Mouse (Mus musculus) heart, adult 2 months (tissue): ENCODE data around the gene Sdf2. TPM values are rescaled to one million over a fixed set of nuclear protein-coding genes. Genes with fewer than 3 reads are reported as not detected.
A peak's percentile ranks its signal among the peaks of the same experiment; 100 is the strongest.

Experiments used
- DNase-seq, 2 experiments: peaks; one replicate each; pipeline ENCODE4 v3.0.0; 2021
- H3K27ac ChIP-seq: fragments of 200-600 bp; 2 replicates; pipeline ENCODE4 v1.8.1; 2022
- H3K27me3 ChIP-seq: fragments of 200-500 bp; 2 replicates; pipeline ENCODE4 v1.6.1; 2012; ENCODE audit warnings: mild to moderate bottlenecking, low read length, inconsistent platforms, mixed read lengths; ENCODE audit not compliant: control insufficient read depth, insufficient read depth
- H3K36me3 ChIP-seq: fragments of 200-500 bp; 2 replicates; pipeline ENCODE4 v1.6.1; 2012; ENCODE audit warnings: low read length, inconsistent platforms; ENCODE audit not compliant: control insufficient read depth, insufficient read depth
- H3K4me1 ChIP-seq: fragments of 200-500 bp; 2 replicates; pipeline ENCODE4 v1.6.1; 2011; ENCODE audit warnings: low read length; ENCODE audit not compliant: control insufficient read depth, insufficient read depth
- H3K4me3 ChIP-seq: fragments of 200-600 bp; 2 replicates; pipeline ENCODE4 v1.8.1; 2022
- H3K79me2 ChIP-seq: fragments of 200-500 bp; replicated peaks from 2 replicates; pipeline ENCODE4 v1.6.1; 2012; ENCODE audit warnings: mild to moderate bottlenecking, inconsistent platforms, low read length, moderate library complexity, mixed read lengths; ENCODE audit not compliant: control insufficient read depth, insufficient read depth
- H3K9ac ChIP-seq: fragments of 200-500 bp; 2 replicates; pipeline ENCODE4 v1.6.1; 2012; ENCODE audit warnings: low read depth, mild to moderate bottlenecking, control low read depth, inconsistent platforms, low read length, mixed read lengths
- CTCF ChIP-seq: fragments of 200-600 bp; IDR thresholded peaks from 2 replicates; pipeline ENCODE4 v1.8.1; 2022; ENCODE audit warnings: antibody characterized with exemption, mild to moderate bottlenecking, moderate library complexity
- EP300 ChIP-seq: fragments of 200-500 bp; IDR thresholded peaks from 2 replicates; pipeline ENCODE4 v1.6.1; 2011; ENCODE audit warnings: low read depth, low read length, control low read depth; ENCODE audit not compliant: insufficient read depth
- POLR2A ChIP-seq: fragments of 200-500 bp; IDR thresholded peaks from 2 replicates; pipeline ENCODE4 v1.6.1; 2011; ENCODE audit warnings: mild to moderate bottlenecking, low read depth, low read length, control low read depth; ENCODE audit not compliant: insufficient read depth
- WGBS: fragments of 180-500 bp; shearing (Covaris S2); methylation state at CpG from one replicate; pipeline ENCODE4 v1.1.7; 2018; 5-methylcytosine and 5-hydroxymethylcytosine counted together
- intact Hi-C: fragments of 180-260 bp; cut with DNase I; formaldehyde crosslinking; loops from one replicate; pipeline ENCODE4 v1.15.1; 2025
- polyA plus RNA-seq: library from polyadenylated mRNA; depleted of rRNA; stranded (reverse); fragments of >200 nt; gene quantifications from 2 replicates; pipeline ENCODE4 v1.2.3, GENCODE M21; 2012; rRNA removed
- total RNA-seq, 2 experiments: library from RNA; stranded (reverse); gene quantifications; 2 replicates each; pipeline ENCODE4 v1.2.3; 2021

Gene Sdf2
- total and polyA plus RNA-seq, 3 experiments: 46.5 to 71.9 (median 52.5) TPM

DNA sequence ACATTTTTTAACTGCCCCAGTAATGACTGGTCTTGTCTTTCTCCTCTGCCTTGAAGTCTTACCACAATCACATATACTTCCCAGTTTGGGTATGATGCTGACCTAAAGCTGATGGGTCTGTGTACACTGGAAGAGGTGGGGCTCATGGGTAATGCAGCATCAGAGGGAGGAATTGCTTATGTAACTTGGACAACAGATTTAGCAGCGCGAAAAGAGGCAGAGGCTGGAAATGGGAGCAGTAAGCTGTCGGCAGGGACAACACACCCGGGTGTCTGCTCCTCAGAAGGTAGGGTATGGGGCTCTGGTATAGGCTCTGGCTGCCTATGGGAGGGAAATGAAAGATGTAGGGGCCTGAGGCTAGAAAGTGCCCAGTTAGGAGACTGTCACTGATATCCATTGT, 45.1 kb downstream of the Sdf2 start, which contains the start of gene BC030499:
Gene BC030499 (plus strand): TSS at position 188 of the 400 bp plus-strand sequence.
- no peak within 1 kb of the TSS for H3K27ac ChIP-seq
- no peak within 1 kb of the TSS for H3K4me3 ChIP-seq
- H3K36me3 ChIP-seq: peaks cover 7% of the 10 kb centered on the region
- H3K27me3 ChIP-seq: no peaks in the 10 kb centered on the region
- no peaks in the 10 kb centered on the region for H3K4me1 ChIP-seq
- H3K9ac ChIP-seq: no peak within 1 kb of the TSS
- intact Hi-C loops: no loop called here
- 83% methylated on average over 4 of the region's 4 CpGs for WGBS
- H3K79me2 ChIP-seq: no peaks in the 10 kb centered on the region
- DNase-seq: no peak
- TF ChIP-seq CTCF (no peak), EP300 (no peak), POLR2A (no peak)

DNA sequence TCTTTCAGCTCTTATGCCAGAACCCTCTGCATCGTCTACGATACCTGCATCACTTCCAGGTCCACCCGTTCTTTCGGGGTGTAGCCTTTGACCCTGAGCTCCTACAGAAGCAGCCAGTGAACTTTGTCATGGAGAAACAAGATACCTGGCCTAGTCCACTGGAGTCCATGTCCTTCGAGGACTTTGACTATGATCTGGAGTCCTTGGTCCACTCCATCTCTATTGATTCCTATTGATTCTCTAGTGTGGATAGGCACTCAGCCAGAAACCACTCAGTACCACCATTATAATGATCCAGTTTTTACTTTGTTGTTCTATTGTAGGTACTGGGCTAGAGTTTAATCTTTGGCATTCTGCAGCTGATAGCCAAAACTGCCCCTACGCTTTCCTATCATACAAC, 49.0 kb downstream of the Sdf2 start:
- WGBS: 92% methylated on average over 6 of the region's 6 CpGs

DNA sequence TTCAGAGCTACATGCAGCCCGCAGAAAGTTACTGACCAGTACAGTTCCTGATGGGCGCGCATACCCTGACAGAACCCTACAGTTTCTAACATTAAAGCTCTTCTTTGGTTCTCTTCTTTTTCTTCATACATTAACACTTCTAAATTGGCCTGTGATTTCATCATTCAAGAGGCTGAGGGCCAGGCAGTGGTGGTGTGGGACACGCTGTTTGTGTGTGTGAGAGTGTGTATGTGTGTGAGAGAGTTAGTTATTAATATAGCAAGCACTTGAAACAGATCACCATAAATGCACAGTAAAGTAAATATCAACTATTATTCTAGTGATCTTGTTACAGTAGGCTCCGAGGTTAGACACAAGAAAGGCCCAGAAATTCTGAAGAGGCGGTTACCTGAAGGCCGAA, 55.4 kb downstream of the Sdf2 start:
- Histone ChIP-seq H3K4me3 (peak overlapping the region; percentile 73), H3K27me3 (no peaks in the 10 kb centered on the region), H3K27ac (no peak overlapping the region; the same call in 1 of the 2 replicates), H3K9ac (peak overlapping the region; percentile 66), H3K36me3 (no peaks in the 10 kb centered on the region), H3K79me2 (no peaks in the 10 kb centered on the region), H3K4me1 (no peaks in the 10 kb centered on the region)
- no peak for TF ChIP-seq EP300
- TF ChIP-seq CTCF: no peak
- intact Hi-C loops: loop anchor here (5.0 kb wide), 1 partner anchor 46 kb away; no protein-coding TSS in a partner anchor
- DNase-seq: no peak
- WGBS: 67% methylated on average over 7 of the region's 7 CpGs

More for the DNA sequence above, 49.0 kb downstream of the Sdf2 start:
- Histone ChIP-seq H3K4me3 (no peak overlapping the region), H3K79me2 (no peaks in the 10 kb centered on the region), H3K9ac (no peak overlapping the region), H3K27me3 (no peaks in the 10 kb centered on the region), H3K36me3 (no peaks in the 10 kb centered on the region), H3K4me1 (no peaks in the 10 kb centered on the region), H3K27ac (no peak overlapping the region)
- no peak for DNase-seq
- intact Hi-C loops: no loop called here
- TF ChIP-seq CTCF (no peak), POLR2A (no peak), EP300 (no peak)

DNA sequence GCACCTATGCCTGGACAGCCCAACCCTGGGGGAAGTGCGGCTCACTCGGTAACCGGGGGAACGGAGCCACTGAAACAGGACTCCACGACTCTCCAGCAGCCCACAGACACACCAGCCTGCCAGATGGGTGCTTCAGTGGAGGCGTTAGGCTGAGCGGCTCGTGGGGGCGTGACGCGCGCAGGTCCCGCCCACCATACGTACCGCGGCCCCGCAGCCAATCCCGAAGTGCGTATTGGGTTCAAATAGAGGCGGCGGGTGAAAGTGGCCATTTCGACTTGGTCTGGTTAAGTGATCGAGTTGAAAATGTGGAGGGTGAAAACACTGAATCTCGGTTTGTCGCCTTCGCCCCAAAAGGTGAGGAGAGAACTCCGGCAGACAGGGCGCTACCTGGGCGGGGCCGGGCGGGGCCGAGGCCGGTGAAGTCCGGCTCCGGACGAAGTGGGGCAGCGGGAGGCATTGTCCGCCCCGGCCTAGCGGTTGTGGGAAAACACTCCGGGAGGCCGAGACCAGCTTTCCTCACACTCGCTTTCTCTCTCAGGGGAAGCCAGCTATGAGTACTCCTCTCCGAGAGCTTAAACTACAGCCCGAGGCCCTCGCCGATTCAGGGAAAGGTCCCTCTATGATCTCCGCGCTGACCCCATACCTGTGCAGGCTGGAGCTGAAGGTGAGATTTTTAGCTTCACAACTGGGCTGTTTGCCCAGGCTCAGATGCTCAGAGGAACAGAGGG, 56.0 kb downstream of the Sdf2 start, which contains the start of gene Spag5:
Gene Spag5 (plus strand): TSS at position 173 of the 728 bp plus-strand sequence.
- no peaks in the 10 kb centered on the region for H3K4me1 ChIP-seq
- H3K36me3 ChIP-seq: no peaks in the 10 kb centered on the region
- no peak within 1 kb of the TSS; the same call in 1 of the 2 replicates for H3K27ac ChIP-seq
- H3K79me2 ChIP-seq: no peaks in the 10 kb centered on the region
- peak; percentile 91 to 92 for DNase-seq
- TF ChIP-seq EP300 (no peak), CTCF (no peak), POLR2A (no peak)
- intact Hi-C loops: loop anchor here (5.0 kb wide), 1 partner anchor 46 kb away; no protein-coding TSS in a partner anchor
- no peaks in the 10 kb centered on the region for H3K27me3 ChIP-seq
- under 1% methylated on average over 49 of the region's 49 CpGs for WGBS
- peak within 1 kb of the TSS; percentile 73 for H3K4me3 ChIP-seq
- H3K9ac ChIP-seq: peak within 1 kb of the TSS; percentile 66

Other genes starting within 250 kb of the Sdf2 start
- 1 to 10 TPM; 4.0 to 4.8 TPM for gene Dhrs13, start 213.5 kb upstream of the Sdf2 start, total RNA-seq
- 3.5 and 4.7 TPM in 2 replicates for gene Dhrs13, start 213.5 kb upstream of the Sdf2 start, polyA plus RNA-seq
- gene Flot2, start 207.8 kb upstream of the Sdf2 start, total RNA-seq: 10 to 100 TPM; 51.7 to 59.9 TPM
- 118 and 172 TPM in 2 replicates for gene Flot2, start 207.8 kb upstream of the Sdf2 start, polyA plus RNA-seq
- 10 to 100 TPM; 25.0 to 28.2 TPM for gene Eral1, start 165.4 kb upstream of the Sdf2 start, total RNA-seq
- 34.9 and 42.4 TPM in 2 replicates for gene Eral1, start 165.4 kb upstream of the Sdf2 start, polyA plus RNA-seq
- gene Fam222b, start 151.1 kb upstream of the Sdf2 start, total RNA-seq: 10 to 100 TPM; 10.4 to 11.4 TPM
- gene Fam222b, start 151.1 kb upstream of the Sdf2 start, polyA plus RNA-seq: 11.9 and 12.6 TPM in 2 replicates
- gene Traf4, start 80.2 kb upstream of the Sdf2 start, total RNA-seq: 1 to 10 TPM; 3.7 to 6.0 TPM
- 11.2 and 13.4 TPM in 2 replicates for gene Traf4, start 80.2 kb upstream of the Sdf2 start, polyA plus RNA-seq
- 1 to 10 TPM; 1.6 to 2.5 TPM for gene Nek8, start 69.1 kb upstream of the Sdf2 start, total RNA-seq
- 7.0 and 7.6 TPM in 2 replicates for gene Nek8, start 69.1 kb upstream of the Sdf2 start, polyA plus RNA-seq
- gene Tlcd1, start 69.0 kb upstream of the Sdf2 start, total RNA-seq: 1 to 10 TPM; 5.4 to 5.7 TPM
- 15.7 and 17.3 TPM in 2 replicates for gene Tlcd1, start 69.0 kb upstream of the Sdf2 start, polyA plus RNA-seq
- 100 to 1,000 TPM; 801 to 911 TPM for gene Rpl23a, start 62.2 kb upstream of the Sdf2 start, total RNA-seq
- gene Rpl23a, start 62.2 kb upstream of the Sdf2 start, polyA plus RNA-seq: 155 and 253 TPM in 2 replicates
- 1 to 10 TPM; 8.2 to 9.8 TPM for gene Rab34, start 57.3 kb upstream of the Sdf2 start, total RNA-seq
- 17.2 and 17.5 TPM in 2 replicates for gene Rab34, start 57.3 kb upstream of the Sdf2 start, polyA plus RNA-seq
- under 1 TPM; 0.70 to 0.75 TPM for gene Proca1, start 52.4 kb upstream of the Sdf2 start, total RNA-seq
- gene Proca1, start 52.4 kb upstream of the Sdf2 start, polyA plus RNA-seq: 0.26 and 0.80 TPM in 2 replicates
- gene Supt6, start 241 bp downstream of the Sdf2 start, total RNA-seq: 10 to 100 TPM; 29.5 to 32.1 TPM
- gene Supt6, start 241 bp downstream of the Sdf2 start, polyA plus RNA-seq: 12.2 and 13.1 TPM in 2 replicates
- 100 to 1,000 TPM; 173 to 209 TPM for gene 2610507B11Rik, start 16.0 kb downstream of the Sdf2 start, total RNA-seq
- gene 2610507B11Rik, start 16.0 kb downstream of the Sdf2 start, polyA plus RNA-seq: 74.7 and 141 TPM in 2 replicates
- gene BC030499, start 45.1 kb downstream of the Sdf2 start, total RNA-seq: under 1 TPM; 0.65 to 0.75 TPM
- gene BC030499, start 45.1 kb downstream of the Sdf2 start, polyA plus RNA-seq: 0.37 and 0.88 TPM in 2 replicates
- under 1 TPM; 0.27 to 0.42 TPM for gene Spag5, start 55.8 kb downstream of the Sdf2 start, total RNA-seq
- 0.64 and 0.94 TPM in 2 replicates for gene Spag5, start 55.8 kb downstream of the Sdf2 start, polyA plus RNA-seq
- under 1 TPM; 0.73 to 0.80 TPM for gene Aldoc, start 77.2 kb downstream of the Sdf2 start, total RNA-seq
- 0.45 and 0.56 TPM in 2 replicates for gene Aldoc, start 77.2 kb downstream of the Sdf2 start, polyA plus RNA-seq
- gene Pigs, start 82.7 kb downstream of the Sdf2 start, total RNA-seq: 10 to 100 TPM; 20.7 to 25.4 TPM
- 39.7 and 47.1 TPM in 2 replicates for gene Pigs, start 82.7 kb downstream of the Sdf2 start, polyA plus RNA-seq
- 1 to 10 TPM; 4.6 to 4.9 TPM for gene Unc119, start 97.7 kb downstream of the Sdf2 start, total RNA-seq
- gene Unc119, start 97.7 kb downstream of the Sdf2 start, polyA plus RNA-seq: 16.8 and 17.8 TPM in 2 replicates
- gene Foxn1, start 140.8 kb downstream of the Sdf2 start, total RNA-seq: not detected
- gene Foxn1, start 140.8 kb downstream of the Sdf2 start, polyA plus RNA-seq: not detected in 2 replicates
- not detected for gene Slc13a2, start 176.5 kb downstream of the Sdf2 start, total RNA-seq
- 0.23 TPM in 1 of 2 replicates, not detected in the other for gene Slc13a2, start 176.5 kb downstream of the Sdf2 start, polyA plus RNA-seq
- gene Slc46a1, start 220.0 kb downstream of the Sdf2 start, total RNA-seq: 1 to 10 TPM; 1.7 to 3.0 TPM
- 7.8 and 8.5 TPM in 2 replicates for gene Slc46a1, start 220.0 kb downstream of the Sdf2 start, polyA plus RNA-seq